Mouse (Mus musculus): ENCODE measurements around the gene Agmo. TPM values are rescaled to one million over a fixed set of nuclear protein-coding genes. Genes with fewer than 3 reads are reported as not detected.

Agmo gene
- total RNA-seq, 2 experiments from 2014 or later = 1.2 to 1.8 TPM

DNA sequence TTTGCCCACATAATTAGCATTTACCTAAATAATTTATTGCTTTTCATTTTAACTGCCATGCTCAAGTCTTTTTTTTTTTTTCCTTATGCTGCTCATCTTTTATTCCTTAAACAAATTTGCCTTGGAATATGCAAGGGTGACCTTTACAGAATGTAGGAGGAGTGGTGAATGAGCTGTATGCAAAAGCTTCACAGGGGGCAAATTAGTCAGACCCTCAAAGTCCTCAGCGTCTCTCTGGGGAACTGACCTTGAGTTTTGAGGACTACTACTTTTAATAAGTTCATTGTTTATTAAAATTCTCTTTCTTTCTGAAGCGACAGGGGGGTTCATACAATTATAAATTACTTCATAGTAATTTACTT is 33.2 kb downstream of the Agmo start:
- no peak overlapping the region for H3K27ac ChIP-seq
- intact Hi-C loops (cut with DNase I) = no loop called here
- TF ChIP-seq CTCF (IDR thresholded peaks at IDR 0.05) = no peak
- no peak for DNase-seq
- H3K4me3 ChIP-seq = no peak overlapping the region

DNA sequence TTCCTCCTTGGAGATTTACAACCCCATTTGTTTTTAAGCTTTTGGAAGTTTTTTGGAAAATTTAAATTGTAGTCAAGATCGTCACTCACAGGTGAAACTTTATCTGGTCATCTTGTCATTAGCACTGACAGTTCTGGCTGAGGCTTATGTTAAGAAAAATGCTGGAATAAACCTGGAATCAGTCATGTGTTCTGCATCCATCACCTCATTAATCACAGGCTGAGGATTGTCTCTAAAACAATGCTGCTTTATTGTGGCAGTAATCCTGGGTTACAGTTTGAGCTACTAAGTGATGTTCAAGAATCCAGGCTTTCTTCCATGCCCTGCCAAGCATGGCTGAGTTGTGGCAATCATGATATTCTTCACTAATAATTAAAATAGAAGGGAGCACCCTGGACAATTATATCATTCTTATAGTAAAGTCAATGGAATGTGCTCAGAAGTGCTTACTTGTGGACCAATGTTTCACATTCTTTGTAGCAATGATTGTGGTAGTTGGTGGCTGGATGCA is 65.6 kb downstream of the Agmo start:
- intact Hi-C loops (cut with DNase I) = no loop called here
- Histone ChIP-seq H3K27ac (no peak overlapping the region), H3K4me3 (no peak overlapping the region)
- TF ChIP-seq CTCF (IDR thresholded peaks at IDR 0.05) = no peak
- no peak for DNase-seq

- no peak overlapping the region for H3K4me3 ChIP-seq
- no peak for TF ChIP-seq CTCF (IDR thresholded peaks at IDR 0.05)
- intact Hi-C loops (cut with DNase I) = no loop called here
- no peak for DNase-seq
- H3K27ac ChIP-seq = no peak overlapping the region
Measured at GRCm38 (mm10) chr12:37310786-37311185, 69.3 kb downstream of the Agmo start.

DNA sequence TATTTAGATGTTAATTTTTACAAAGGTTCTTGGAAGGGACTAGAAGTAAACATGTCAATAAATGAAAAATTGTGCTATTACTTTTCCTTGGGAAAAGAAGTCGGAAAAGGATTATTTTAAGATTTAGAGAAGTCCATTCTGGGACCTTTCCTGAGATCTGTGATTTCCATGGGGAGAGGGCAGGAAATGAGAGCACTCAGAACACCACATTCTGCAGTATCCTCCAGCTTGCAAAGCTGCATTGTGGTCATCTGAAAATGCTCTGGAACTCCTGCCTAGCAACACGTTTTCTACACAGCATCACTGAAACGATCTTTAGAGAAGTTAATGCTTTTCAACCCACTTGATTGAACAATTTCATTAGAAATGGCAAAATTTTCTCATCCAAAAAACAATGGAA is 81.4 kb downstream of the Agmo start:
- Histone ChIP-seq H3K27ac (peak overlapping the region; percentile 71), H3K4me3 (no peak overlapping the region)
- intact Hi-C loops (cut with DNase I) = no loop called here
- no peak for DNase-seq
- TF ChIP-seq CTCF (IDR thresholded peaks at IDR 0.05) = no peak

DNA sequence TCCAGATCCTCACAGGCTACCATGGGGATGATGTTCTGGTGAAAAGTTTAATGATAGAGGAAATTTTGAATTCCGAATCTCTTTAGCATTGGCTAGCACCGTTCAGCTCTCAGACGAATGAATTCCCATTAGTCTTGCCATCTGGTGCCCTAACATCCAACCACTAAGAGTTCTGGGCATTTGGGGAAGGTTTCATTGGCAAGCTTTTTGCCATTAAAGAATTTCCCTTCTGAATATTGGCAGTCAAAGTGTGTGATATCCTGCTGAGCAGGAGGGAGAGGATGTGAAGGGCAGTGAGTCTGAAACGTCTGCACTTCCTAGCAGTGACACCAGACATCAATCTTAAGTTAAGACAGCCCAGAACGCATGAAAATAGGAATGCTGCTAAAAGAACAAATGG is 93.5 kb downstream of the Agmo start:
- no peak for TF ChIP-seq CTCF (IDR thresholded peaks at IDR 0.05)
- Histone ChIP-seq H3K4me3 (no peak overlapping the region), H3K27ac (no peak overlapping the region)
- DNase-seq = no peak
- intact Hi-C loops (cut with DNase I) = no loop called here

- no peak for DNase-seq
- no peak overlapping the region for H3K27ac ChIP-seq
- H3K4me3 ChIP-seq = no peak overlapping the region
- intact Hi-C loops (cut with DNase I) = no loop called here
- no peak for TF ChIP-seq CTCF (IDR thresholded peaks at IDR 0.05)
Measured at GRCm38 (mm10) chr12:37344225-37344624, 102.8 kb downstream of the Agmo start.

DNA sequence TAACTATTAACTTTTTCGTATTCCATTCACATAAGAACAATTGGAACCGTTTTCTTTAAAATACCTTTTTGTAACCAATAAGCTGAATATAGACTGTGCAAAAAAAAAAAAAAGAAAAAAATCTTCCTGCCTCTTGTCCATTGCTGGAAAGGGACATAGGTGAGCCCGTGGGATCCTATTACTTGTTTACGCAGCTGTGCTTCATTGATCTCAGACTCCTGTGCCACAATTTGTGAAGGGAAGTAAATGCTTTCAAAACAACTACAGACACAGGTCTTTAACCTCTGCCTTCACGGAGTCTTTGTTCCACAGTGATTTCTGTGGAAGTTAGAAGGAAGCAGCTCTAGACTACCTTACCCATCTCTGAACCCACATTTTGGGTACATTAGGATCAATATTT is 104.3 kb downstream of the Agmo start:
- no peak for DNase-seq
- intact Hi-C loops (cut with DNase I) = no loop called here
- no peak overlapping the region for H3K27ac ChIP-seq
- H3K4me3 ChIP-seq = no peak overlapping the region
- TF ChIP-seq CTCF (IDR thresholded peaks at IDR 0.05) = no peak

DNA sequence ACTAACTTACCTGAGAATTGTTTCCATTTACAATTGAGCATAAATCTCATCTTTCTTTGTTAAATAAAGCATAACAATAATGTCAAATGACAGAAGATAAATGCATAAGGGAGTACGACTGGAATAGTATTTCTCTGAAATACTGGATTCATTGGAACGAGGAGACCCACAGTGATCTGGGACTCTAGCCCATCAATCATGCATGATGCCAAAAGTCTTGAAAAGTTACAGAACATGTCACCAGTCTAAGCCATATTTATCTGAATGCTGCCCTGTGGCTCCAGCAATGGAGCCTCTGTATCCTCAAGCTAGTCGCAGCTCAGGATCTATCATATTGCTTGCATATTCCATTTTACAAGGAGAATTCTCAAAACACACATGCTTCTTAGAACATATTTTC is 150.9 kb downstream of the Agmo start:
- no peak for TF ChIP-seq CTCF (IDR thresholded peaks at IDR 0.05)
- H3K4me3 ChIP-seq = no peak overlapping the region
- no peak for DNase-seq
- H3K27ac ChIP-seq = no peak overlapping the region
- intact Hi-C loops (cut with DNase I) = no loop called here

DNA sequence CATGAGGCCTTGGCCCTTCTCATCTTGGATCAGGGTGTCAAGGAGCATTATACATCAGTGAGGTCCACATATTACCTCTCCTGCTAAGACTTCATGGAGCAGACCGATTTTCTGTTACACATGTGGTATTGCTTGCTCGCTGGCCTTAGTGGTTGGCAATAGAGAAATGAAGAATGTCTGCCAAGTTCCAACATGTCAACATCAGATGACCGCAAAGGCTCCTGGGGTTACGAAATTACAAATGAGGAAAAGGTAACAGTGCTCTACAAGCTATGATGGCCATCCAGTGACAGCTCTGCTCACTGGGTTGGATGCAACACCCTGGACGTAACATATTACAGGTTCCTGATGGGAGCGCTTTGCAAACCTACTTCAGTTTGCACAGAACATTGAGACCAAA is 161.1 kb downstream of the Agmo start:
- no peak overlapping the region for H3K4me3 ChIP-seq
- no peak overlapping the region for H3K27ac ChIP-seq
- no peak for DNase-seq
- intact Hi-C loops (cut with DNase I) = no loop called here
- no peak for TF ChIP-seq CTCF (IDR thresholded peaks at IDR 0.05)

- Histone ChIP-seq H3K27ac (no peak overlapping the region), H3K4me3 (no peak overlapping the region)
- DNase-seq = no peak
- no peak for TF ChIP-seq CTCF (IDR thresholded peaks at IDR 0.05)
- intact Hi-C loops (cut with DNase I) = no loop called here
Measured at GRCm38 (mm10) chr12:37426350-37426749, 184.9 kb downstream of the Agmo start.

- intact Hi-C loops (cut with DNase I) = no loop called here
- Histone ChIP-seq H3K27ac (no peak overlapping the region), H3K4me3 (no peak overlapping the region)
- DNase-seq = no peak
- no peak for TF ChIP-seq CTCF (IDR thresholded peaks at IDR 0.05)
Measured at GRCm38 (mm10) chr12:37426750-37427149, 185.3 kb downstream of the Agmo start.

GRCm38 (mm10) chr12:37434466-37434865 is 193.0 kb downstream of the Agmo start:
- TF ChIP-seq CTCF (IDR thresholded peaks at IDR 0.05) = no peak
- Histone ChIP-seq H3K27ac (no peak overlapping the region), H3K4me3 (no peak overlapping the region)
- DNase-seq = no peak
- intact Hi-C loops (cut with DNase I) = no loop called here

DNA sequence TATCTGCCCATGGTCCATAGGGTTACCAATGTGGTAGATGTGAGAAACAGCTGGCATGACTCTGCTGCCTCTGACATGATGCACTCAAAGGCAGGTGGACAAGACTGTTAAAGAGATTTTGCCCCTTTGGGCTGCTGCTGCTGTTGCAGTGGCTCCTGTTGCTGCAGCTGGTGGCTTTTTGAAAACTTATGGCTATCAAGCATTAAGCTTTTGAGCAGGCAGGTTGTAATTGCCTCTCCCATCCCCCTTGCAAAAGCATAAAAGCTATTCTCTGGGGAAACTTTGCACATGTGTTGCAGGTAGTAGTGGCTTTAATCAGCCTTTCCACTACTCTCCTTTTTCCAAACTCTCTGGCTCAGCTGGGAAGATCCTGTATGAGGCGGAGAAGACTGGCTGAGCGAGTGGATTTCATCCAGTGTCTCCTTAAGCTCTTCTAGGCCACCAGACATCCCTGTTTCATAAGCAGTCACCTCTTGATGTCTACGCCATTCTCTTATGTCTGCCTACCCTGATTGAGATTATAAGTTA is 201.1 kb downstream of the Agmo start:
- Histone ChIP-seq H3K4me3 (no peak overlapping the region), H3K27ac (no peak overlapping the region)
- TF ChIP-seq CTCF (IDR thresholded peaks at IDR 0.05) = no peak
- no peak for DNase-seq
- intact Hi-C loops (cut with DNase I) = loop anchor here (10.0 kb wide), 1 partner anchor 338 kb away; the partner anchor contains the start of gene Meox2

GRCm38 (mm10) chr12:37445255-37445654 is 203.8 kb downstream of the Agmo start:
- no peak for DNase-seq
- intact Hi-C loops (cut with DNase I) = loop anchor here (10.0 kb wide), 1 partner anchor 340 kb away; the partner anchor contains the start of gene Meox2
- no peak for TF ChIP-seq CTCF (IDR thresholded peaks at IDR 0.05)
- H3K4me3 ChIP-seq = no peak overlapping the region
- peak overlapping the region; percentile 46; the same call in 1 of the 2 replicates for H3K27ac ChIP-seq
